Mouse (Mus musculus): ENCODE measurements at regions not wholly inside any gene's neighbourhood (a gene's known extent, or its start where the extent isn't known, plus 50 kb on each side); places are given as distances from the start of the nearest gene placed in this dataset.
A peak's percentile ranks its signal among the peaks of the same experiment; 100 is the strongest.

DNA sequence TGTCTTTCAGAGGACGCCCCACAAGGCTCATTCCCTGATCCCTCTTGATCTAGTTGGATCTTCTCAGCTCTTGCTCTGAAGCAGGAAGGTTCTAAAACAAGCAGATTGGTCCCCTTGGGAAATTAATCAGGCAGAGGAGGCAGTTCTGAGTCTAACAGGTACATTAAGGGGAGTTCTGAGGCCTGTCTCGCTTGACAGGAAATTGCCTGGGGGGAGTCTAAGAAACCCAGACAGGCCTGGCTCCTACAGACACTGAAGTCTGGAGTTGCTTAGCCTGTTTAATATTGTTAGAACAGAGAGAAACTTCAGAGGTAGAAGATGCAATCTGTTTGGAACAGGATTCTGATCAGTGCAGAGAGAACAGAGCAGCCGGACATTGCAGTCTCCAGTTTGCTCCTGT is 264.4 kb upstream of the Mtpn start:
- no peak for ATAC-seq (ENCODE audit: extremely low read depth, insufficient number of reproducible peaks, low FRiP score, poor library complexity, severe bottlenecking)
- Histone ChIP-seq H3K9me3 (replicated peaks) (no peaks in the 10 kb centered on the region), H3K4me1 (ENCODE audit: insufficient read depth, low read depth, low read length) (no peaks in the 10 kb centered on the region), H3K4me3 (ENCODE audit: low read depth, low read length) (no peak overlapping the region), H3K36me3 (replicated peaks) (no peaks in the 10 kb centered on the region), H3K27me3 (ENCODE audit: insufficient read depth, low read length) (no peaks in the 10 kb centered on the region; the same call in 1 of the 2 replicates)
- TF ChIP-seq GATA1 (IDR thresholded peaks at IDR 0.05; ENCODE audit: borderline replicate concordance, low read length) (no peak), GATA2 (IDR thresholded peaks at IDR 0.05; ENCODE audit: borderline replicate concordance, low read depth, low read length) (no peak), CTCF (IDR thresholded peaks at IDR 0.05; ENCODE audit: low read depth, low read length) (no peak), TAL1 (conservative IDR thresholded peaks at IDR 0.05; ENCODE audit: low read depth, low read length) (no peak)
- no peak for DNase-seq (ENCODE audit: low spot score)

DNA sequence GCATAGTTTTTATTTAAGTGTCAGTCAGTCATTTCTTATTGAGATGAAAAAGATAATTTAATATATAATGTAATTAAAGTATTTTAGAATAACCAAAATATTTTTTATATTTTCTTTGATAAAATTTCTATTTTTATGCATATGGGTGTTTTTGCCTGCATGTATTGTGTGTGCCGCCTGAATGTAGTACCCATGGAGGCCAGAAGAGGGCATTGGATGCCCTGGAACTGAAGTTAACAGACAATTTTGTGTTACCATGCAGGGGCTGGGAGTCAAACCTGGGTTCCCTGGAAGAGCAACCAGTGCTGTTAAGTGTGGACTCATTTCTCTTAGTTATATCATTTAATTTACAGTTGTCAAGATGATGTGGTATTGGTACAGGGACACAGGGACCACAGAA is 240.0 kb upstream of the Mtpn start:
- H3K27me3 ChIP-seq (ENCODE audit: insufficient read depth, low read length): no peaks in the 10 kb centered on the region
- TF ChIP-seq POLR2AphosphoS5 (IDR thresholded peaks at IDR 0.05; ENCODE audit: insufficient replicate concordance, low read depth, low read length): no peak
- peak; percentile 45; the same call in 1 of the 2 replicates for TF ChIP-seq CTCF (IDR thresholded peaks at IDR 0.05; ENCODE audit: low read depth, low read length)
- ATAC-seq (ENCODE audit: extremely low read depth, insufficient number of reproducible peaks, low FRiP score, poor library complexity, severe bottlenecking) (no peak), DNase-seq (ENCODE audit: low spot score) (no peak)
- H3K9me3 ChIP-seq (replicated peaks): no peaks in the 10 kb centered on the region
- no peak overlapping the region for H3K4me3 ChIP-seq (ENCODE audit: low read depth, low read length)
- H3K36me3 ChIP-seq (replicated peaks): no peaks in the 10 kb centered on the region
- no peaks in the 10 kb centered on the region for H3K4me1 ChIP-seq (ENCODE audit: insufficient read depth, low read depth, low read length)

DNA sequence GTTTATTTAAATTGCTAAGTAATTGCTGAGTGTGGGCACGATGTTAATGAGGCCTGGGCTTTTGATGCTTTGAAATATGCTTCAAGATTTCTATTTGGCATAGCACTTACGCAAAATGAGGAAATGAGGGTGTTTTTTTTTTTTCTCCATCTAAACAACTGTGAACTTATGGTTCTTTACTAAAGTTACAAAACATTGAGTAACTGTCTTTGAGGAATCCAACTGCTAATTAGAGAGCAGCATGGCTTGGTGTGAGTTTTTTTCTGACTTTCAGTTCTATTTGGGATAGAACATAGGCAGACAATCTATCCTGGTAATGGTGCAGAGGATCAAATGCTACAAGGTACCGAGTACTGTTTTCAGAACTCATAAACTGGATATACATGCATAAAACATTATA is 231.2 kb upstream of the Mtpn start:
- TF ChIP-seq TAL1 (conservative IDR thresholded peaks at IDR 0.05; ENCODE audit: low read depth, low read length) (no peak), CTCF (IDR thresholded peaks at IDR 0.05; ENCODE audit: low read depth, low read length) (no peak), POLR2AphosphoS5 (IDR thresholded peaks at IDR 0.05; ENCODE audit: insufficient replicate concordance, low read depth, low read length) (no peak), GATA2 (IDR thresholded peaks at IDR 0.05; ENCODE audit: borderline replicate concordance, low read depth, low read length) (no peak), GATA1 (IDR thresholded peaks at IDR 0.05; ENCODE audit: borderline replicate concordance, low read length) (no peak)
- no peaks in the 10 kb centered on the region for H3K36me3 ChIP-seq (replicated peaks)
- H3K4me1 ChIP-seq (ENCODE audit: insufficient read depth, low read depth, low read length): no peaks in the 10 kb centered on the region
- no peaks in the 10 kb centered on the region for H3K9me3 ChIP-seq (replicated peaks)
- ATAC-seq (ENCODE audit: extremely low read depth, insufficient number of reproducible peaks, low FRiP score, poor library complexity, severe bottlenecking): no peak
- H3K27me3 ChIP-seq (ENCODE audit: insufficient read depth, low read length): no peaks in the 10 kb centered on the region
- no peak for DNase-seq (ENCODE audit: low spot score)
- no peak overlapping the region for H3K4me3 ChIP-seq (ENCODE audit: low read depth, low read length)

DNA sequence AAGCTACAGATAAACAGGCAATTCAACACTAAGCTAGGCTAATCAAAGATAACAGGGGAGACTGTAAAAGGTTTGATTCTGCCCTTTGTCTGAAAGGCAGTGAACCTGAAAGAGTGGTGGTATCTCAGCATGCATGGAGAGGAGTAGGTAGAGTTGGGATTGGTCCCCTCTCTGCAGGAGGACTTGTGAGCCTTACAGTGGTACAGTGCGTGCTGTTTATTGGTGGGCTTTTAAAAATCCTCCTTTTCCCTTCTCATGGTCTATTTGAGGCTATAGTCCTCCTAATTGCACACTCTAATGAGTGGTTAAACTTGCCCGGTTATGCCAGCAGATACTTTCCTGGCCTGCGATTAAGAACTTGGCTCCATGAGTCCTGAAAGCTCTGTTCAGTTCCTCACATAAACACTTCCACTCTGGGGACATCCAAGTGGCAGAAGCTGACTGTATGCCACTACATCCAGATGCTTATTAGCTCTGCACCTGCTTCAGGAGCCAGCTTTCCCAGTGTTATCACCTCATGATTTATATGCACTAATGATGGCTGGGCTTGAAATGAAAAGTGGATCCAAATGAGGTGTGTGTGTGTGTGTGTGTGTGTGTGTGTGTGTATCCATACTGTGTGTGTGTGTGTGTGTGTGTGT is 220.0 kb upstream of the Mtpn start:
- DNase-seq (ENCODE audit: low spot score) (no peak), ATAC-seq (ENCODE audit: extremely low read depth, insufficient number of reproducible peaks, low FRiP score, poor library complexity, severe bottlenecking) (no peak)
- Histone ChIP-seq H3K9me3 (replicated peaks) (no peaks in the 10 kb centered on the region), H3K4me1 (ENCODE audit: insufficient read depth, low read depth, low read length) (no peaks in the 10 kb centered on the region; the same call in 1 of the 2 replicates), H3K4me3 (ENCODE audit: low read depth, low read length) (no peak overlapping the region), H3K27me3 (ENCODE audit: insufficient read depth, low read length) (0 out of 2 replicates have a peak, but pooled peaks cover 3% of the 10 kb centered on the region), H3K36me3 (replicated peaks) (no peaks in the 10 kb centered on the region)
- TF ChIP-seq POLR2AphosphoS5 (IDR thresholded peaks at IDR 0.05; ENCODE audit: insufficient replicate concordance, low read depth, low read length) (no peak), GATA2 (IDR thresholded peaks at IDR 0.05; ENCODE audit: borderline replicate concordance, low read depth, low read length) (no peak), CTCF (IDR thresholded peaks at IDR 0.05; ENCODE audit: low read depth, low read length) (no peak), TAL1 (conservative IDR thresholded peaks at IDR 0.05; ENCODE audit: low read depth, low read length) (no peak), GATA1 (IDR thresholded peaks at IDR 0.05; ENCODE audit: borderline replicate concordance, low read length) (no peak)

DNA sequence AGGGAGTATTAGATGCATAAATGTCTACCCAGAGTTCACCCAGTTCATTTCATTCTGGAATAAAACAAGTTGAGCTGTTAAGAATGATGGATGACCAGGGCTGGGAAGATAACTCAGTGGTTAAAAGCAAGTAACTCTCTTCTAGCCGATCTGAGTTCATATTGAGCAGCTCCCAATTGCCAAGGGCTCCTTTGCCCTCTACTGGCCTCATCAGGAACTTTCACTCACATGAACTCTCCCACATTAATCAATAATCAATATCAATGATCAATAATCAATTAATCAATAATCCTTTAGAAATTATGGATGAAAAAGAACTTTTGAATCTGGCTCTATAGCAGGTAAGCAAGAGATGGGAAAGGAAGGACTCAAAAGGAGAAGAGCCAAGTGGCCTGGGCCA is 206.3 kb upstream of the Mtpn start:
- ATAC-seq (ENCODE audit: extremely low read depth, insufficient number of reproducible peaks, low FRiP score, poor library complexity, severe bottlenecking) (no peak), DNase-seq (ENCODE audit: low spot score) (no peak)
- H3K36me3 ChIP-seq (replicated peaks): no peaks in the 10 kb centered on the region
- TF ChIP-seq CTCF (IDR thresholded peaks at IDR 0.05; ENCODE audit: low read depth, low read length): 0 out of 2 replicates have a peak, but pooled peaks have one; percentile 3
- TF ChIP-seq TAL1 (conservative IDR thresholded peaks at IDR 0.05; ENCODE audit: low read depth, low read length): no peak
- TF ChIP-seq GATA2 (IDR thresholded peaks at IDR 0.05; ENCODE audit: borderline replicate concordance, low read depth, low read length): no peak
- no peaks in the 10 kb centered on the region for H3K4me1 ChIP-seq (ENCODE audit: insufficient read depth, low read depth, low read length)
- H3K4me3 ChIP-seq (ENCODE audit: low read depth, low read length): no peak overlapping the region
- no peaks in the 10 kb centered on the region for H3K9me3 ChIP-seq (replicated peaks)
- H3K27me3 ChIP-seq (ENCODE audit: insufficient read depth, low read length): no peaks in the 10 kb centered on the region

DNA sequence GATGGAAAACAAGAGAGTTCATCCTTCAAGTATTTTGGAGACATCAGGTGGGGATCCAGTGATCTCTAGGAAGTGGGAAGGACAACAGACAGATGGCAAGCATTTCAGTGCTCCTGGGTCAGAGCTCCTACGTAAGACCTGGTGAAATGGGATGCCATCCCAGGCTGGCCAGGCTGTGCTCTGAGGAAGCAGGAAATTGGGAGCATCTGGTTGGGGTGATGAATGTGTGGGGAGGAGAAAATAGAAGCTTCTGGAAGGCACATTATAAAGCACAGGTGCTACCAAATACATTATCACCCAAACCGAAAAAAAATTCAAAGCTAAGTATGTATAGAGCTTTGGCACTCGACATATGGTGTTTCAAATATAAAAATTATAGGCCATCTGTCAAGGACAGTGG is 165.9 kb upstream of the Mtpn start:
- TF ChIP-seq GATA1 (IDR thresholded peaks at IDR 0.05; ENCODE audit: borderline replicate concordance, low read length) (no peak), TAL1 (conservative IDR thresholded peaks at IDR 0.05; ENCODE audit: low read depth, low read length) (no peak), GATA2 (IDR thresholded peaks at IDR 0.05; ENCODE audit: borderline replicate concordance, low read depth, low read length) (no peak), POLR2AphosphoS5 (IDR thresholded peaks at IDR 0.05; ENCODE audit: insufficient replicate concordance, low read depth, low read length) (no peak), CTCF (IDR thresholded peaks at IDR 0.05; ENCODE audit: low read depth, low read length) (no peak)

More for the DNA sequence above, 165.9 kb upstream of the Mtpn start:
- DNase-seq (ENCODE audit: low spot score): no peak
- Histone ChIP-seq H3K27me3 (ENCODE audit: insufficient read depth, low read length) (no peaks in the 10 kb centered on the region), H3K4me3 (ENCODE audit: low read depth, low read length) (no peak overlapping the region), H3K4me1 (ENCODE audit: insufficient read depth, low read depth, low read length) (no peaks in the 10 kb centered on the region), H3K36me3 (replicated peaks) (no peaks in the 10 kb centered on the region), H3K9me3 (replicated peaks) (no peaks in the 10 kb centered on the region)
- no peak for ATAC-seq (ENCODE audit: extremely low read depth, insufficient number of reproducible peaks, low FRiP score, poor library complexity, severe bottlenecking)
